Mouse (Mus musculus): ENCODE data around the gene Car10.

GRCm38 (mm10) chr11:93548904-93549303 lies 451.1 kb downstream of the Car10 start:
- TF ChIP-seq BHLHE40 (IDR thresholded peaks at IDR 0.05; ENCODE audit: borderline replicate concordance, low read depth, low read length) (no peak), CTCF (IDR thresholded peaks at IDR 0.05 in 2 of 3, conservative IDR thresholded peaks at IDR 0.05 in 1 of 3; ENCODE audit: control insufficient read depth in 1 of 3, insufficient read depth in 1 of 3, low read depth in 2 of 3, low read length in 3 of 3, poor library complexity in 1 of 3, severe bottlenecking in 1 of 3) (no peak), POLR2A (IDR thresholded peaks at IDR 0.05; ENCODE audit: control insufficient read depth in 1 of 2, insufficient read depth in 1 of 2, low read depth in 1 of 2, low read length in 2 of 2, poor library complexity in 1 of 2) (no peak), GABPA (IDR thresholded peaks at IDR 0.05; ENCODE audit: low read depth, low read length) (no peak), ZC3H11A (IDR thresholded peaks at IDR 0.05; ENCODE audit: low read depth, low read length) (no peak), MAX (IDR thresholded peaks at IDR 0.05; ENCODE audit: low read length) (no peak), CHD2 (IDR thresholded peaks at IDR 0.05; ENCODE audit: low read length) (no peak), TCF12 (IDR thresholded peaks at IDR 0.05; ENCODE audit: low read depth, low read length) (no peak), GATA1 (IDR thresholded peaks at IDR 0.05; ENCODE audit: low read depth, low read length) (no peak), E2F4 (IDR thresholded peaks at IDR 0.05; ENCODE audit: borderline replicate concordance, low read depth, low read length) (no peak), USF1 (IDR thresholded peaks at IDR 0.05; ENCODE audit: low read depth, low read length) (no peak), SIN3A (IDR thresholded peaks at IDR 0.05; ENCODE audit: low read length) (no peak)

Data from MEL (cell line).